Mouse (Mus musculus) stomach, embryonic 16.5 days (tissue): ENCODE results near the gene Gm45711. TPM values are rescaled to one million over a fixed set of nuclear protein-coding genes. Genes with fewer than 3 reads are reported as not detected.
A peak's percentile ranks its signal among the peaks of the same experiment; 100 is the strongest.
"Not testable (repeated sequence)": the region's sequence is repeated elsewhere in the genome, so short reads cannot be mapped to it uniquely, and the experiment has no call there.

Experiments used
- ATAC-seq: fragments of 200-750 bp; cut with Nextera tagmentation; 2 replicates; pipeline ENCODE4 v1.8.0; 2017; ENCODE audit warnings: moderate number of reproducible peaks, moderate TSS enrichment; ENCODE audit not compliant: insufficient read depth, low FRiP score
- H3K27ac ChIP-seq: fragments of 300-500 bp; sonication (generic); 2 replicates; pipeline ENCODE4 v1.5.1; 2014; ENCODE audit warnings: low read length
- H3K27me3 ChIP-seq: fragments of 300-500 bp; sonication (generic); 2 replicates; pipeline ENCODE4 v1.6.1; 2014; ENCODE audit warnings: low read length, control low read depth, mixed read lengths; ENCODE audit not compliant: control insufficient read depth, insufficient read depth
- H3K36me3 ChIP-seq: fragments of 300-500 bp; sonication (generic); 2 replicates; pipeline ENCODE4 v1.6.1; 2014; ENCODE audit warnings: low read length; ENCODE audit not compliant: control insufficient read depth, insufficient read depth
- H3K4me1 ChIP-seq: fragments of 300-500 bp; sonication (generic); 2 replicates; pipeline ENCODE4 v1.6.1; 2014; ENCODE audit warnings: low read length, control low read depth, mixed read lengths; ENCODE audit not compliant: control insufficient read depth, insufficient read depth
- H3K4me2 ChIP-seq: fragments of 300-500 bp; sonication (generic); 2 replicates; pipeline ENCODE4 v1.6.1; 2014; ENCODE audit warnings: low read depth, low read length, mixed read lengths
- H3K4me3 ChIP-seq: fragments of 300-500 bp; sonication (generic); replicated peaks from 2 replicates; pipeline ENCODE4 v1.5.1; 2014; ENCODE audit warnings: mild to moderate bottlenecking, low read length
- H3K9ac ChIP-seq: fragments of 300-500 bp; sonication (generic); 2 replicates; pipeline ENCODE4 v1.6.1; 2014; ENCODE audit warnings: low read length
- H3K9me3 ChIP-seq: fragments of 300-500 bp; sonication (generic); replicated peaks from 2 replicates; pipeline ENCODE4 v1.6.1; 2016; ENCODE audit warnings: low read length, control low read depth; ENCODE audit not compliant: control insufficient read depth
- WGBS: fragments of 180-500 bp; shearing (Covaris S2); extraction: QIAGEN DNeasy Blood & Tissue Kit; methylation state at CpG from one replicate; pipeline ENCODE4 v1.1.7; 2014; 5-methylcytosine and 5-hydroxymethylcytosine counted together
- polyA plus RNA-seq: library from polyadenylated mRNA; unstranded; fragments of >200 nt; fragmentation: Nextera tagmentation; extraction: Ambion mirVana; gene quantifications from 2 replicates; pipeline ENCODE4 v1.2.1, GENCODE M21; 2015

Gm45711 gene
- polyA plus RNA-seq, result not detected in 2 replicates

DNA sequence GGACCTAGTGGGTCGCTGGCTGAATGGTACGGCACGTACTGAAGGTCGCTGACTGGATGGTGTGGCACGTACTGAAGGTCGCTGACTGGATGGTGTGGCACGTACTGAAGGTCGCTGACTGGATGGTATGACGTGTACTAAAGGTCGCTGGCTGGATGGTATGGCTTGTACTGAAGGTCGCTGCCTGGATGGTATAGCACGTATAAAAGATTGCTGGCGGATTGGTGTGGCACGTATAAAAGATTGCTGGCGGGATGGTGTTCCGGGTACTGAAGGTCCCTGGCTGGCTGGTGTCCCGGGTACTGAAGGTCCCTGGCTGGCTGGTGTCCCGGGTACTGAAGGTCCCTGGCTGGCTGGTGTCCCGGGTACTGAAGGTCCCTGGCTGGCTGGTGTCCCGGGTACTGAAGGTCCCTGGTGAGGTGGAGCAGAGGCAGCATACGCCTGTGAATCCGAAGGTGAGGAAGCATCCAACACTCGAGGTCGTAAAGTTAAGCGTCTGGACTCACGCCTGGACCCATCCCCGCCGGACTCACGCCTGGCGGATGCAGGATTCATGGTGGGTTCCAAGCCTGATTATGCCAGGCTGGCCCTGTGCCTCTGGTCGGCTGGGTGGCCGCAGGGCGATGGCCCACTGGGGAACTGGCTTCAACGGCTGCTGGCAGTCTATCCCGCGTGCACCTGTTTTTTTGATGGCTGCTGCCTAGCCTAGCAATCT is at the start of gene Gm45711, which contains the start of gene Cmtm1:
Gm45711 (minus strand) TSS at position 641 of the 715 bp plus-strand sequence.
Cmtm1 (minus strand) TSS at position 705 of the 715 bp plus-strand sequence.
- H3K27ac ChIP-seq, H3K9me3 ChIP-seq, H3K9ac ChIP-seq, ATAC-seq, H3K36me3 ChIP-seq, H3K4me3 ChIP-seq, H3K4me2 ChIP-seq, H3K27me3 ChIP-seq, H3K4me1 ChIP-seq: not testable (repeated sequence)
- 84% methylated on average over 34 of the region's 36 CpGs for WGBS

DNA sequence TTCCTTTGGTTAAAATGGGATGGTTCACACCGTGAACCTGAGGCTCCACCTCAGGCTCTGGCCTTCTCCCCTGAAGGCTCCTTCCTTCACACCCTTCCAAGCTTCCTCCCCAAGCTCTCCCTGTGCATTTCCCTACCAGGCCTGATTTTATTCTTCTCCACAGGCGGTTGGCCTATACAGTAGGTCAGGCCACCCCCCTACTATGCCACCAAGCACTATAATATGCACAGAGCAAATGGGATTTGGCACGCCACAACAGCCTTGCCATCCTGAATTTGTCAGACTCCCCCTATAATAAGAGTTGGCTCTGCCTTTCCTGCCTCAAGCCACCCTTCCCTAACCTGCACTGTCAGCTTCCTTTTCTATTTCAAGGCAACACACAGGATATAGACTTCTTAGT is 48.8 kb upstream of the Gm45711 start:
- H3K36me3 ChIP-seq, result no peaks in the 10 kb centered on the region
- no peak for ATAC-seq
- no peaks in the 10 kb centered on the region for H3K27me3 ChIP-seq
- H3K4me3 ChIP-seq, result no peak overlapping the region
- H3K27ac ChIP-seq, result no peak overlapping the region
- no peaks in the 10 kb centered on the region for H3K4me1 ChIP-seq
- no peak overlapping the region for H3K4me2 ChIP-seq
- H3K9me3 ChIP-seq, result no peaks in the 10 kb centered on the region
- H3K9ac ChIP-seq, result no peak overlapping the region
- 83% methylated on average over 3 of the region's 3 CpGs for WGBS

DNA sequence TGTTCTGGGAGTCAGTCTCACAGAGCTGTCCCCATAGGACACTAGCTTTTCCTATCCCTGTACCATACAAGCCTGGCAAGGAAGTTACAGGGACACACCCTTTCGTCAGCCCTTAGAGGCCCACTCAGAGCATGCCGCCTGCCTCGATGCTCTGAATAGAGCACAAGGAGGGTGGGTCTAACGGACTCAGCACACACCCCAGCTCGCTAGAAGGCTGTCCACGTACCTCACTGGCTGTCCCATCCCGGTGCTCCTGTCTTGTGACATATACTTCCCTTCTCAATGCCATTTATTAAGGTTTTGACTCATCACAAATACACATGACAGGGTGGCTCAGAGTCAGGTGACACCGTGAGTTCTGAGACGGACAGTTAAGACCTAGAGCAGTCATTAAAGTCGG is 44.6 kb upstream of the Gm45711 start:
- Histone ChIP-seq H3K36me3 (no peaks in the 10 kb centered on the region), H3K27ac (no peak overlapping the region), H3K9ac (no peak overlapping the region), H3K4me1 (no peaks in the 10 kb centered on the region), H3K4me3 (no peak overlapping the region), H3K27me3 (no peaks in the 10 kb centered on the region), H3K9me3 (no peaks in the 10 kb centered on the region), H3K4me2 (no peak overlapping the region)
- ATAC-seq, result no peak
- WGBS, result 82% methylated on average over 10 of the region's 10 CpGs

DNA sequence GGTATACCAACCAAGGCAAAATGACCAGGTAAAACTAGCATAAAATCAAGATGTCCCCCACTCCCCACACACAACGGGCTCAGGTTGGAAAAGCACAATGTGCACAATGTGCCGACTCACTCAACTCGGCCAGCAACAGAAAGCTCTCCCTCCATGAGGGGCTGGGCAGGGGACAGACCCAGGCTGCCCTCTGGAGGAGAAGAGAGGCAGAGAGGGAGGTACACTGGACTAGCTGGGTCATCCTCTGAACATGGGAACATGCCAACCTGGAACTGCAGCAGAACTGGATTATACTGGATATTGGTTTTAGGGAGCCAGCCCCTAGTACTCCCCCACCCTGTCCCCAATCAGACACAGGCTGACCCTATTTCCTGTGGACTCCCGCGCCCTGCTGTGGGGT is 43.3 kb upstream of the Gm45711 start:
- Histone ChIP-seq H3K4me1 (no peaks in the 10 kb centered on the region), H3K27me3 (no peaks in the 10 kb centered on the region), H3K9ac (no peak overlapping the region), H3K4me3 (no peak overlapping the region), H3K27ac (no peak overlapping the region), H3K9me3 (no peaks in the 10 kb centered on the region), H3K4me2 (no peak overlapping the region), H3K36me3 (no peaks in the 10 kb centered on the region)
- ATAC-seq, result peak; percentile 44; the same call in 1 of the 2 replicates
- 64% methylated on average over 5 of the region's 5 CpGs for WGBS

DNA sequence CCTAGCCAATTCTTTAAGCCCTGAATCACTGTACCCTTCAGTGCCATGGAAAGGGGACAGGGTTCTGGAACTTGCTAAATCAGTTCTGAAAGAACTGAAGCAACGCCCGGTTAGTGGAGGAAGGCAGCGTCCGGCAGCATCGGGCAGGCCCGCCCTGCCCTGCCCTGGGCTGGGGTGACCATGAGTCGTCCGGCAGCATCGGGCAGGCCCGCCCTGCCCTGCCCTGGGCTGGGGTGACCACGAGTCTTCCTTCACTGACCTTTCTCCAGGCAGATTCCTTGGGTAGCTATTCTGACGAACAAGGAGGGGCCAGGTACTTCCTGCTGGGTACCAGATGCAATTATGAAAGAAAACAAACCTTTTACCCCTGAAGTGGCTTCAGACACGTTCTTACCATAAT is 40.2 kb upstream of the Gm45711 start:
- H3K27me3 ChIP-seq, result no peaks in the 10 kb centered on the region
- H3K4me2 ChIP-seq, result no peak overlapping the region
- H3K9ac ChIP-seq, result no peak overlapping the region
- H3K36me3 ChIP-seq, result no peaks in the 10 kb centered on the region; the same call in 1 of the 2 replicates
- no peaks in the 10 kb centered on the region for H3K9me3 ChIP-seq
- ATAC-seq, result no peak; the same call in 1 of the 2 replicates
- no peak overlapping the region; the same call in 1 of the 2 replicates for H3K27ac ChIP-seq
- no peaks in the 10 kb centered on the region for H3K4me1 ChIP-seq
- no peak overlapping the region for H3K4me3 ChIP-seq
- WGBS, result 65% methylated on average over 13 of the region's 13 CpGs

DNA sequence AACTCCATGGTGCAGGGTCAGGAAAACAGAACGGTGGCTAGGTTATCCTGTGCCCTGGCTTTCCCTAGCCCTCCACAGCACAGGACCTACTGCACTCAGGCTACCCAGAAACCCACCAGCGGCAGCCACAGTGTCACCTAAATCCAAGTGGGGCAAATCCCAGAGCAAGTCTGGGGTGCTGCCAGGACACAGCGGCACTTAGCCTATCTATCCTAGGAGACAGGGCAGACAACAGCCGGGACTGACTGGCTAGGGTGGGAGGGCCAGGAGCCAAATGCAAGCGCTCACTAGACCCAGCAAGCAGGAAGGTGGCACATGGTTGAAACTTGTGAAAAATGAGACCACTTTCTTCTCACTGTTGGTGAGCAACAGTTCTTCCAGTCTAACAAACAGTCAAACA is 39.1 kb upstream of the Gm45711 start:
- 74% methylated on average over 5 of the region's 5 CpGs for WGBS

DNA sequence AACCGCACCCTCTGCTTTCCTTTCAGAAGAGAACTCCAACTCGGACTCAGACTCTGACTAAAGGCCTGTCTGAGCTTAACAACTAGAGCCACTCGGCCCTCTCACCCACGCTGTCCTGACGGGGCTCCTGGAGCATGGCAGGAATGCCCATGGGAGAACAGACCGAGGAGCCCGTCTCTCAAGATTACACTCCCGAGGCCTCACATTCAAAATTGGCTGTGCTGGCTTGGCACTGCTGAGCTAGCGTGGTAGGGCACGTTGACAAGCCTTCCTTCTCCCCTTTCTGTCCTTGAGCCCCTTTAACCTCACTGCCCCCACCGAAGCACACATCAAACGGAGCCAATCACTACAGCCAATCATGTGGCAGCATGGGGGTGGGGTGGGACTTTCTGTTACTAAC is 36.8 kb upstream of the Gm45711 start:
- ATAC-seq, result no peak
- H3K36me3 ChIP-seq, result no peaks in the 10 kb centered on the region; the same call in 1 of the 2 replicates
- no peaks in the 10 kb centered on the region for H3K9me3 ChIP-seq
- H3K4me1 ChIP-seq, result peaks cover 6% of the 10 kb centered on the region; the same call in 1 of the 2 replicates
- WGBS, result 61% methylated on average over 12 of the region's 12 CpGs
- H3K4me2 ChIP-seq, result no peak overlapping the region
- H3K27ac ChIP-seq, result no peak overlapping the region
- no peak overlapping the region for H3K4me3 ChIP-seq
- no peaks in the 10 kb centered on the region for H3K27me3 ChIP-seq
- H3K9ac ChIP-seq, result no peak overlapping the region

More for the DNA sequence above, 39.1 kb upstream of the Gm45711 start:
- Histone ChIP-seq H3K4me1 (peaks cover 3% of the 10 kb centered on the region; the same call in 1 of the 2 replicates), H3K36me3 (no peaks in the 10 kb centered on the region; the same call in 1 of the 2 replicates), H3K27ac (no peak overlapping the region), H3K4me2 (no peak overlapping the region), H3K4me3 (no peak overlapping the region), H3K9ac (no peak overlapping the region), H3K9me3 (no peaks in the 10 kb centered on the region), H3K27me3 (no peaks in the 10 kb centered on the region)
- ATAC-seq, result no peak

DNA sequence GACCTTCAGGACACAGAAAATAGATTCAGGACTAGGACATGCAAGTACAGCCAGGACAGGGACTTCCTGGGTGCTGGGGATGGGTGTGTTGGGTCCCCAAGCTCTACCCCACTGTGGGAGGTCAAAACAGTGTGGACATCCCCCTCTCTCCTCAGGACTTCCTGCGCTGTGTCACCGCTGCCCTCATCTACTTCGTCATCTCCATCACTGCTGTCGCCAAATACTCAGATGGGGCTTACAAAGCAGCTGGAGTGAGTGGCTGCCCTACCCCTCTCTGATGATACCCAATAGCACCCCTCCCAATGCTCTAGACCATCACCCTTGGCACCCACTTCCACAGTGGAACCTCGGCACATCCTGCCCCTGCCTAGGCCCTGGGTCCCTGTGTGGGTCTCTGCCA is 34.7 kb upstream of the Gm45711 start:
- WGBS, result 79% methylated on average over 5 of the region's 5 CpGs
- H3K9ac ChIP-seq, result no peak overlapping the region
- H3K27ac ChIP-seq, result no peak overlapping the region
- no peaks in the 10 kb centered on the region; the same call in 1 of the 2 replicates for H3K36me3 ChIP-seq
- H3K4me3 ChIP-seq, result no peak overlapping the region
- H3K4me1 ChIP-seq, result peaks cover 9% of the 10 kb centered on the region; the same call in 1 of the 2 replicates
- no peak for ATAC-seq
- no peaks in the 10 kb centered on the region for H3K9me3 ChIP-seq
- no peak overlapping the region for H3K4me2 ChIP-seq
- no peaks in the 10 kb centered on the region for H3K27me3 ChIP-seq

DNA sequence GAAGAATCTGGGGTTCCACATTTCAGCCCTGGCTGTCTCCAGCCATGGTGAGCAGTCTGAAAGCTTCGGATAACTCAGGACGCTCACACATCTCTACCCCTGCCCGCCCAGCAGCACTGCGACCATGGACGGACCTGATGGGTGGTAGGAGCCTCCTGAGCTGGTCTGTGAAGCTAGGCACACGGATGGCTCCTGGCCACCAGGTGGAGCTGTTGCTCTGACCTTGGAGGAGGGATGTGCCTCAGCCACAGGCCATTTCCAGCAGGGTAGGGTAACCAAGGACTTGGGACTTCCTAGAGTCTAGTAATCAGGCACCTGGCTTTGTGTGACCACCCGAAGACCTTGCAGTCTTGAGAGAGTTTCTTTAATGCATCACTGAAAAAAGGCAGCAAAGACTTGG is 34.1 kb upstream of the Gm45711 start:
- Histone ChIP-seq H3K4me2 (no peak overlapping the region), H3K36me3 (no peaks in the 10 kb centered on the region; the same call in 1 of the 2 replicates), H3K9me3 (no peaks in the 10 kb centered on the region), H3K27me3 (no peaks in the 10 kb centered on the region), H3K4me3 (no peak overlapping the region), H3K4me1 (peaks cover 9% of the 10 kb centered on the region; the same call in 1 of the 2 replicates), H3K9ac (0 out of 2 replicates have a peak overlapping the region, but pooled peaks have one; percentile 32), H3K27ac (0 out of 2 replicates have a peak overlapping the region, but pooled peaks have one; percentile 20)
- ATAC-seq, result no peak
- WGBS, result 14% methylated on average over 7 of the region's 7 CpGs
